Mouse (Mus musculus): Measurements from ENCODE around the gene Wdr20.

Wdr20 gene

GRCm38 (mm10) chr12:110782278-110782677, 44.5 kb downstream of the Wdr20 start:
- DNase-seq, result no peak

- DNase-seq, result no peak
Measured at GRCm38 (mm10) chr12:110784211-110784610, 46.5 kb downstream of the Wdr20 start.

DNA sequence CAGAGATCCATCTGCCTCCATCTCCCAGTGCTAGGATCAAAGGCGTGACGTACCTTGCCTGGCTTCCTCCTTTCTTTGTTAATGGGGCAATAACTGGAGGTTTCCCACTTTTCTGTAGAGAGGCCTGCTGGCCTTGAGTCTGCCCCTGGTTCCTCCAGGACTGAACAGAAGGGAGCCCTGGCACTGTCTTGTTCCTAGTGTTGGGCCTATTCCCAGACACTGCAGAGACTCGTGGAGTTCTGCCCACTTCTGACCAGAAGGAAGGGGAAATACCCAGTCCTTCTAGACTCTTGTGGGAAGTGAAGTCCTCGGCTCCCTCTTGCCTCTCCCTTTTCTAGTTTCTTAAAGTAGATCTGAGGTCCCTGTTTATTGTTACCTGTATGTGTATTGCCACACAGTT, 48.5 kb downstream of the Wdr20 start:
- DNase-seq, result no peak

DNA sequence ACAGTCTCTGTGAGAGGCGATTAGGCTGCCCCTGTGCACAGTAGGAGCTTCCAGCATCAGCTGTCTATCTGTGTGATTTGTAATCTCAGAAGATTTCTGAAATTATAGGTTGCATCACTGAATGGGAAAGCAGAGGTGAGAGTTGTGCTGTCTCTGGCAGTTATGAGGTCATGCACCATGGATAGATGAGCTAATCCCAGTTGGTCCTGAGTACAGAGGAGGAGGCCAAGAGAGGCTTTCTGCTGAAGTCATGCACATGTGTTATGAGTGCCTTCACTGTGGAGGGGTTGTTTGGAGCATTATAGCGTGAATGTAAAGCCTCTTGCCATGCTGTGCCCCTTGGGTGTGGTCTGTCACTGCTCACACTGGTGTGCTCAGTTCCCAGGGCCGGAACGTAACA, 52.8 kb downstream of the Wdr20 start:
- DNase-seq, result no peak

GRCm38 (mm10) chr12:110791026-110791425, 53.3 kb downstream of the Wdr20 start:
- no peak for DNase-seq

DNA sequence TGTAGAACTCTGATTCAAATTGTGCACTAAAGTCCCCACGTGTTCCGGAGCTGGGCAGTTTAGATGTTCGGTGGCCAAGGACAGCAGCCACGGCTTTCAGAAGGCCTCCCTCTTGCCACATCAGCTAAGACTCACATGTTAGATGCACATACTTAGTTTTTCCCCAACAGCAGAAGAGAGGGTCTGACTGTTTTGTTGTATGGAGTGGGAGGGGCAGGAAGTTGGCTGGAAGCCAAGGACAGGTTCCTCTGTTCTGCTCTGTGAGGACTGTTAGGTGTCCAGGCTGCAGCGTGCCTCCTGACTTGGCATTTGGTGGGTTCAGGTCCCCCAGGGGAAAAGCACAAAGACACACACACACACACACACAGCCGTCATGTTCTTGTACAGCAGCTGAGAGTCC, 57.3 kb downstream of the Wdr20 start:
- no peak for DNase-seq

GRCm38 (mm10) chr12:110796748-110797147, 59.0 kb downstream of the Wdr20 start:
- no peak for DNase-seq

- DNase-seq, result no peak
Measured at GRCm38 (mm10) chr12:110797202-110797601, 59.5 kb downstream of the Wdr20 start.

GRCm38 (mm10) chr12:110797842-110798431, 60.2 kb downstream of the Wdr20 start:
- no peak for DNase-seq

DNA sequence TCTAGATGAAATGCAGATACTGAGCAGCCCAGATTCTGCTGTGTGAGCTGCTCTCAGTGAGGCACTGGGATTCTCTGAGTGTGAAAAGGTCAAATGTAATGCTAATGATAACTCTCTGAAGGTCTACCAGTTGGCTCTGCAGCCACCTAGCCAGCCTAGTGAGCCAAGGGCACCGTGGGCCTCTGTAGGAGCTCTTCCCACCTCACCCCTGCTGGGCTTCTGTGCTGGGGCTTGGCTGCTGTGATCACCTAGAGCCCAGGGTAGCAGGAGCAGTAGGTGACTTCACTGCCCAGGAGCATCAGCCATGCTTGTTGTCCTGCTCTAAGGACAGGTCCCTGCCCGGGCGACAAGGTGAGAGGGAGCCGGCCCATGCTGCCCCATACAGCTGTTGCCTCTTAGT, 61.5 kb downstream of the Wdr20 start:
- DNase-seq, result no peak

DNA sequence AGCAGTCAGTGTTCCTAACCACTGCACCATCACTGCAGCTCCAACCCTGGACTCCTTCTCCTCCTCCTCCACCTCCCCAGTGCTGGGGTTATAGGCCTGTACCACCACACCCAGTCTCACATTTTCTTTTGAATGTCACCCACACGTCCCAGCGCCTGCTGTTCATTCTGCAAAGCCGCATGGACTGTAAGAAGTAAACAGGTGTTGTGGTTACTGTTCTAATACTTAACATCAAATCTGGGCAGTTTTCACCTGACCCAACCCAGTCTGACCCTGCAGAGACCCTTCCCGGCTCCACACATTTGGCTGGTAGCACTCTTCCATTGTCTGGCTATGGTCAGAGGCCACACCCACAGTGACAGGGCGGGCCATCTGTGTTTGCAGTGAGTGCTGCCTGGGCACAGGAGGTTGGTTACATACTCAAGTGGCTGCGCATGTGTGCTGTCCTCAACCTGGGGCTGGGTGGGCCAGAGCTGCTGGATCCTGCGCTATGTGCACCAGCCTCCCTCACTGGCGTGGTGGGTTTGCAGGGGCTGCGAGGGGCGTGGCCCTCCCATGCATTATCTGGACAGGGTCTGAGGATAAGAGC, 64.2 kb downstream of the Wdr20 start:
- no peak for DNase-seq

- DNase-seq, result no peak
Measured at GRCm38 (mm10) chr12:110802674-110803297, 65.0 kb downstream of the Wdr20 start.

GRCm38 (mm10) chr12:110804261-110804660, 66.5 kb downstream of the Wdr20 start:
- DNase-seq, result no peak

DNA sequence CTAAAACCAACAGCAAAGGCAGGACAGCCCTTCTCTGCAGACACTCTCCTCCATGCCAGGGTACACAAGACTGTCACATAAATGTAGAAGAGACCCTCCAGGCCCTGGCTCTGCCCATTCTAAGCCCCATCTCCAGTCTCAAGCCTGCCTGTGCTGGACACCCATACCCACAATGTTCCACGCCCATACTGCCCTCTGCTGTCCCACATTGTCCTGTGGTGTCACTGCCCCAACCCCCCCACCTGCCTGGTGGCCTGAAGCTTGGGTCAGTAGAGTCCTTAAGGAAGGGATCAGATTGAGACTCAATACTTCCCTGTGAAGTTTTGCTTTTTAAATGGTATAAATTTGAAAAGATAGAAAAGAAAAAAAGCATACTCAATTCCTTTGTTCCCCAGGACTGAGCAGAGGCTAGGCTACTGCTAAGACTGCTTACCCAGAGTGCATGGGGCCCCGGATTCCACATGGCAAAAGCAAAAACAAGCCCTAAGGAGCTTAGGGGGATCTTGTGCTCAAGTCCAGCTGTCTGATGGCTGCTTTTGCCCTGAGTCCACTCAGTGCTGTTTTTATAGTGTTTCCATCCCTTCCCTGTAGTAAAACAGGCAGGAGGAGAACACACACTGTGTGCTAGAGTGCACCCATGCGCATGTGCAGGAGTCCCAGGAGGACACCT, 68.7 kb downstream of the Wdr20 start:
- DNase-seq, result no peak

DNA sequence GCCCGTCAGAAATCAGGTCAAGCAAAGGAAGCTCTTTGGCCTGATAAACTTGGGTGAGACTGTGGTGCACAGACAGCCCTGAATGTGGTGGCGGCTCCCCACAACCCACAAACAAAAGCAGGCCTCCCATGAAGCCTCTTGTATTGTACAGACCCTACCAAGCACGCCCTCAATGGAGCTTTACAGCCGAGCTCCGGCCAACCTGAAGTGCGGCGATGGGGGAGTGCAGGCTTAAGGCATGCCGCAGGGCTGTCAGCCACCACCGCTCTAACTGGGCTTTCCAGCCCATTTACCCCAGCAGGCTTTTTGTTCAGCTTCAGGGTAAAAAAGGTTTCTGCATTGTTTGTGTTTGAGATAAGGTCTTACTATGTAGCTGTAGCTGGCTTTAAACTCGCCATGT, 70.7 kb downstream of the Wdr20 start:
- DNase-seq, result no peak

GRCm38 (mm10) chr12:110808848-110809247, 71.1 kb downstream of the Wdr20 start:
- DNase-seq, result no peak

GRCm38 (mm10) chr12:110813132-110813531, 75.4 kb downstream of the Wdr20 start:
- no peak for DNase-seq

DNA sequence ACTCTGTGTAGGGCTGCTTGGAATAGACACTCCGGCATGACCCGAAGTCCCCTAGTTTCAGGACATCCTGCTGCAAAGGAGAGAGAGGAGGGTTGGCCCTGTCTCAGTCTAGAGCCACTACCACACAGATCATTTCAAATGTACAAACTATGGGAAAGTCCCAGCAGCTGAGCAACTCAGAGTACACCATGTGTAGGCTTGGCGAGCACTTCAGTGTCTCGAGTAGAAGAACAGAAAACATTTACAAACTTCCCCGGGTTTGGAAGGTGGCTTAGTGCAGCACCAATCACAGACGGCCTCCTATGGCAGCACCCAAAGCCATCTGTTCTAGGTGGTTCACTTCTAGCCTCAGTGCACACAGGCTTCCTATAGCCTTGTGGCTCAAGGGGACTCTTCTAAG, 75.9 kb downstream of the Wdr20 start:
- DNase-seq, result no peak

GRCm38 (mm10) chr12:110814924-110815323, 77.2 kb downstream of the Wdr20 start:
- no peak for DNase-seq

- no peak for DNase-seq
Measured at GRCm38 (mm10) chr12:110816833-110817232, 79.1 kb downstream of the Wdr20 start.

- no peak for DNase-seq
Measured at GRCm38 (mm10) chr12:110819367-110819766, 81.6 kb downstream of the Wdr20 start.

DNA sequence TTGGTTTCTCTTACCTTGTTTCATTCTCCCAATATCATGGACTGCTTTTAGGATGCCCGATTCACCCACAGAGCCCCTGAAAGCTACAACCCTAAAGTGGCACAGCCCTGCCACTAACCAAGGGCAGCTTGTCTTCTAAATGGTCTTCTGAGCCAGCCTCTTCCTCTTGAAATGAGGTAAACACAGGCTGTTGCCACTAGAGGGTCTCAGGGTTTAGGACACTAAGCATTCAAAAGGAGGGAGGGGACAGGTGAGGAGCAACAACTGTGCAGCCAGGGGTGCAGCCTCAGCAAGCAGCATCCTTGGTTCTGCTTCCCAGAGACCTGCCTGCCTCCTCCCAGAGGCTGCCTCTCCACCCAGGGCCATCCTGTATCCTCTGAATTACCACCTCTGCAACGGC, 84.0 kb downstream of the Wdr20 start:
- DNase-seq, result no peak

- DNase-seq, result no peak
Measured at GRCm38 (mm10) chr12:110822366-110822765, 84.6 kb downstream of the Wdr20 start.

GRCm38 (mm10) chr12:110828908-110829307, 91.2 kb downstream of the Wdr20 start:
- DNase-seq, result no peak
